Mouse (Mus musculus) kidney, adult 8-10 months (tissue): ENCODE data around the gene A430078G23Rik.
A peak's percentile ranks its signal among the peaks of the same experiment; 100 is the strongest.

Experiments used
- DNase-seq, 2 experiments: peaks; one replicate each; pipeline ENCODE4 v3.0.0; 2022

The A430078G23Rik gene

DNA sequence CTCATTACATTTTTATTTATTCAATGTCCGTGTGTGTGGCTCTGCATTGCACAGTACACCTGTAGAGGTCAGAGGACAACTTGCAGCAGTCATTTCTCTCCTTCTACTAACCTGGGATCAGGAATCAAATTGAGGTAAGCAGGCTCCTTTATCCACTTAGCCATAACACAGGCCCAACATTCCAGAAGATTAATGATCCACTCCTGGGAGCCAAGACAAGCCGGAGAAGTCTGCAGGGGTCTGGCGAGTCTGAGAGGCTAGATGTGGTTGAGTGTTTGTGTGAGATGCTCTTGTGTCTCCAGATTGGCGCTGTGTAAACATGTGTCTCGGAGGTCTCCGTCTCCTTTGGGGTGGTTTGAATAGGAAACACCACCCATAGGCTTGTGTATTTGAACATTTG lies 2.5 kb upstream of the A430078G23Rik start:
- no peak for DNase-seq

DNA sequence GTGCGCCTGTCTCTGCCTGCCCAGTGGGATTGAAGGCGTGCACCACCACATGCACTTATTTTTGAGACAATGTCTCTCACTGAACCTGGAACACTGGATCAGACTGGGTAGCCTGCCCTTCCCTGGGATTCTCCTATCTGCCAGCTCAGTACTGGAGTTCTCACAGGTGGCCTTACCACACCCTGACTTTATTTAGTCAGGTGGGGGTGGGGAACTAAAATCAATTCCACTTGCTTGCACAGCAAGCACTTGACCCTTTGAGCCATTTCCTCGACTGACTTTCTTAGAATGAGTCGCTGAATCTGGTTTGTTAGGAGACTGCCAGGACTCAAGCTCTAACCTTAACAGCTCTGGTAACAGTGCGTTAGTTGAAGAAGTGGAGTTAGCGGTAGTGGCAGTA lies 500 bp upstream of the A430078G23Rik start:
- no peak for DNase-seq

DNA sequence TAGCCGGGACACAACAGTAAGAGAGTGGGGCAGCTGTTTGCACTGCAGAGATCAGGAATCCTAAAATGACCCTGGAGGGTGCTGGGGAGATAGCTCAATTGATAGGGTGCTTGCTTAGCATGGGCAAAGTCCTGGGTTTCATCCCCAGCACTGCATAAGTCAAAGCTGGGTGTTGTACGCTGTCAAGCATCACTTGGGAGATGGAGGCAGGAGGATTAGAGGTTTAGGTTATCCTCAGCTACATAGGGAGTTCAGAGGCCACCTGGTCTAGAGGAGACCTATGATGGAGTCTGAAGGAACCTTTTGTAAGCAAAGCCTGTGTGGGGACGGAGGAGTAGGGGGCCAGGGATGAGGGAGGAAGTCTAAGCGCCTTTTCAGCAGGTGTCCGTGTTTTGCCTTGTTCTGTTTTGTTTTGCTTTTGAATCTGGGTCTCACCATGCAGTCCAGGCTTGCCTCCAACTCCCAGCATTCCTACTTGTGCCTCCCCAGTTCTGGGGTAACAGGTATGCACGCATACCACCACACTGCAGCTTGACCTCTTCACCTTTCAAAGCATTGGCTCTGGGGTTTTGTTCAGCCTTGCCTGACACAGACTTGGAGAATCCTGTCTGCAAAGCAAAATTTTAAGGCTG lies 712 bp downstream of the A430078G23Rik start:
- DNase-seq: no peak

DNA sequence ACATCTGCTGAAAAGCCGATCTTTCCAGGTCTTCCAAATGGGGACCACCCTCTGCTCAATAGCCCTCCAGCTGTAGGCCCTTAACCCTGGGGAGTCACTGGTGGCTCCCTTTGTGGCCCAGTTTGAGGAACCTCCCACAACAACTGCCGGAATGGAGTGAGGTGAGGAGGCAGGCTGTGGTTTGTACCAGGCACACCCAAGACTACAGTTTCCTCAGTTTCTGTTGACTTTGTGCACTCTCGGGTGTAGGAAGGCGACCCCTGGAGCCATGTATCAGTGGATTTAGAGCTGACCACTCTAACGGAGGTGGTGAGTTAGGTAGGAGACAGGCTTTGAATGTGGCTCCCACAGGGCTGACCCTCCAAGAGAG lies 1.2 kb downstream of the A430078G23Rik start:
- DNase-seq: no peak

DNA sequence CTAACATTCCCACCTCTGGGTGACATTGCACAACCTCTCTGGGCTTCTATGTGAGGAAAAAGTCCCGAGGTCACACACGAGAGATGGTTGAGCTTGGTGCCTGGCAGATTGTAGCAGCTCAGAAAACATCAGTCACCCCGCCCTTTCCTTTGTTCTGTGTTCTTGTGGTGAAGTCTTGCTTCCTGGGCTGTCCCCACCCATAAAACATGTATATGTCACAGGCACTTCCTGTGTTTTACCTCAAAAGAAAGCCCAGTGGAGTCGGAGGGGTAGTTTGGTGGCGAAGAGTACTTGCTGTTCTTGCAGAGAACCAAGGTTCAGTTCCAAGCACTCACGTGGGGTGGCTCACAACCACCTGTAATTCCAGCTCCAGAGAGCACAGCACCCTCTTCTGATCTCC lies 2.4 kb downstream of the A430078G23Rik start:
- DNase-seq: no peak

DNA sequence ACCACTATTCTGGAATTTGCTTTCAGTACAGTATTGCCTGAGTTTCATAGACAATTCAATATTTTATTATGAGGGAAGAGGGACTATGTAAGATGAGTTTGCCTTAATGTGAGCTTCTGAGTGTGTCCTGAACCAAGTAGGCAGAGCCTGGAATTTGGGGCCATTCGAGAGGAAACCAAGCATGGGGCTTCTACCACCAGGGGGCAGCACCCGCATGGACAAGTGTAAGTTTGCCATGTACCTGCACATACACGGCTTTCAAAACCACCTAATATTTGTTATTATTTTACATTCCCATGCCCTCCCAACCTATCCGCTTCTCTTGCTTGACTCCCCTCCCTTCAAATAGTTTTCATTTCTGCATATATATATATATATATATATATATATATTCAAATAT lies 4.8 kb downstream of the A430078G23Rik start:
- peak; percentile 54 to 88 for DNase-seq

DNA sequence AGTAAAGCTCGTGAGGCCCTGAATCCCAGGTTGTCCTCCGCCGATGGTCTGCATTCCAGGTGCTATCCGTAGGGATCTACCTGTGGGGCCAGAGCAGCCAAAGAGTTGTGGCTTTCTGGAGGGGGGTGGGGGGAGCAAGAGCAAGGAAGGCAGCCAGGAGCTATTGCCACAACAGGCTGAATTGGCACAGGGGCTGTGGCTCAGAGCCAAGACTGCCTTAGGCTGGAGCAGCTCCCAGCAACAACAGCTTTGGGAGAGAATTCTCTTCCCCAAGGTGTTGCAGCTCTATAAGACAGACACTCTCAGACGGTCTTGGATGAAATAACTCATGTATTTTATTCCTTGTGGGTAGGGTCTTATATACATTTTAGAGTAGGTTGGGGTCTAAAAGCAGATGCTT lies 13.9 kb downstream of the A430078G23Rik start:
- DNase-seq: no peak

DNA sequence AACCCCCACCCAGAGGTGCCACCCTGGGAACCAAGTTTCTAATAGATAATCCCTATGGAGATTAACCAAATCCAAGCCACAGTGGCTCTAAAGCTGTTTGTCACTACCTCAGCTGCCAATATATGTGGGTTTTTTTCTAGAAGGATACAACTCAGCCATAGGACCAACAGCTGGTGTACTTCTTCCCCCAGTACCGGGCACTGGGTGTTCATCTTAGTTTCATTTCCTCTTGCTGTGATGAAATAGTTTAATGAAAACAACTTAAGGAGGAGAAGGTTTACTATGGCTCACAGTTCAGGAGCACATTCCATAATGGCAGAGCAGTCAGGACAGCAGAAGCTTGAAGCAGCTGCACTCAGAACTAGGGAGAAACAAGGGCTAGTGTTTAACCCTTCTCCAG lies 14.9 kb downstream of the A430078G23Rik start:
- no peak for DNase-seq

DNA sequence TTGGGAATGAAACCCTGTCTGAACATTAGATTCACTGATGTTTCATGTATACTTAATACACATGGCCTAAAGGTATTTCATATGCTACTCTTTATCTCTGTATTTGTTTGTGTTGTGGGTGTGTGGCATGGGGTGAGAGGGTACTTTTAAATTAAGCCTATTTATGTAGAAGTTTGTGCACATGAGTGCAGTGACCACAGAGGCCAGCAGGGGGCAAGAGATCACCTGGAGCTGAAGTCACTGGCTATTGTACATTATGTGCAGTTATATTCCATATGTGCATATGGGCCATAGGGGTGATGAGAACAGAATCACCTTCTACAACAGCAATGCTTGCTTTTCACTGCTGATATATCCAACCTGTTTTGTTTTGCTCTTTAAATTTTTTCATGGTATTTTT lies 22.5 kb downstream of the A430078G23Rik start:
- no peak for DNase-seq

DNA sequence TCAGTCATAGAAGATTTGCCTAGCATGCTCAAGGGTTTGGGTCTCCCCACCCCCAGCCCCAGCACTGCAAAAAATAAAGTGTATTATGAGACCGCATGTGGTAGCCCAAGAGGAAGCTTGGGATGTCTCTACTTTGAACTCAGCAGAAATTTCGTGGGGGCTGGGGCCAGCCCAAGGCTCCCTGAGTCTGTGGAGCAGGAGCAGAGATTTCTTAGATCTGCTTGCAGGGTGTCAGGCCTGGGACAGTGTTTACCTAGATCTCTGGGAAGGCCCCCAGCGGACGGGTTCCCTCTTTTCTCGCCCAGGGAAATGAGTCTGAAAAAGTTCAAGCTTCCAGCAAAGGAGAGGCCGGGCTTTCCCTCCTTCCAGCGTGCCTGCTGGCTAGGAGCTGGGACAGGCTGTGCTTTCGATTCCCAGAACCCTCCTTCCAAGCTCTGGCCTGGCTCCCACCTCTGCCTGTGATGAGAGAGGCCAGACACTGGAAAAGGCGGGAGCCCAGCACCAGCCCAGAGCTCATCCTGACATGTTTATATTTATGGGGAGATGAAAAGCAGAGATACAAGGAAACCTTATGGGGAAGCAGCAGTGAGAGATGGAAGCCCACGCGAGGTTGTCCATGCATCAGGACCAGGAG lies 23.5 kb downstream of the A430078G23Rik start:
- DNase-seq: no peak

DNA sequence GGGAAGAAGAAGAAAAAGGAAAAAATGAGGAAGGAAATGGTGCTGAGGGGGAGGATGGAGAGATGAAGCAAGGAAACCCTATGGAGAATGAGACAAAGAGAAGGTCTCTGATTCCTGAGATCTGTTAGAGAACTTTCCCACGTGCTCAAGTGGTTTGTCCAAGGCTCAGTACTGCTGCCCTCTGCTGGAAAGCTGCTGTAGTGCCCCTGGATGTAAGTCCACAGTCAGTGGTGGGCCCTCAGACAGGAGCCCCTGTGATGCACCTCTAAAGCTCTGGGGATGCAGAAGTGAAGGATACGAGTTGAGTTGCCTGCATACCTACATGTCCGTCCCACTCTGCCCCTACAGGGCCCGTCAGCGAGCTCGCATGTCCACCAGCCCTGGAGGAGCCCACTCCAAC lies 34.1 kb downstream of the A430078G23Rik start:
- peak; percentile 57 to 81 for DNase-seq

DNA sequence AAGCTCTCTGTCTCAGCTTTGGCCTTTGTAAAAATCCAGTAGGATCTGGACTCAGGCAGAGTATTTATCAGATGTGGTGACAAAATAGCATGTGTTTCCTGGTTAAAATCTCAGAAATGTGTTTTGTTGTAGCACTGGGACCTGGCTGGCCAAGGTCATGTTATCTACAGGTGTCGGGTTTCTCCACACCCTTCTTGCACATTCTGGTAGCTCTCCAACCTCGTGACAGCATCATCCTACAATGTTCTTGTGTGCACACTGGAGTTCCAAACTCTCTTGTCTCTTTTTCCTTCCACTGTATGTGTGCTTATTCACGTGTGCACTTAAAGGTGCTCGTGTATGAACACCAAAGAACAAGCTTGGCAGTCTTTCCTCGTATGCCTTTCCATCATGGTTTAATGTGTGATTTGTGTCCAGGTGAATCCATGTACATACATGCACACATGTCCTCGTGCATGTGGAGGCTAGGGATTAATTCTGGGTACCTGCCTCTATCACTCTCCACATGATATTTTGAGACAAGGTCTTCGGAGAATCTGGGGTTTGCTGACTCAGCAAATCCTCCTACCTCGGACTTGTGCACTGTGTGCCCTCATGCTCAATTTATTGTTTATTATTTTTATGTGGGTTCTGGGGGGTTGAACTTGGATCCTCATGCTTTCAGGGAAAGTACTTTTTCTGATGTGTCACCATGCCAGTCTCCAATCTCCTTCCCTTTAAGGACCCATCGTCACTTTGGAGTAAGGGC lies 35.5 kb downstream of the A430078G23Rik start:
- DNase-seq: peak in 1 of 2 experiments; percentile 29

DNA sequence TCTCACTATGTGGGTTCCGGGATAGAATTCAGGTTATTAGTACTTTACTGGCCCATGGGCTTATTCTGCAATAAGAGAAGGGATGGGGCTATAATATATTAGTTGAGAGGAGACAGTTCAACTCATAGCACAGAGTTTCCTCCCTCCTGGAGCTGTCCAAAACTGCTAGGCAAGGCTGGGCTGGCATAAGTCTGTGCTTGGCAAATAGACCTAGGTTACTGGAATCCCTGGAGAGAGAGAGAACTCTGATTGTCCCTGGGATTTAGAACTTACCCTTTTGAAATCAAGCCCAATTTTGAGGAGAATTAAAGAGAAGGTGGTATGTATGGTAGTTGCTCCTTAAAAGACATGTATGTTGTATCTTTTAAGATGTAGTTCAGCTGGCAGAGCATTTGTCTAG lies 36.3 kb downstream of the A430078G23Rik start:
- no peak for DNase-seq

DNA sequence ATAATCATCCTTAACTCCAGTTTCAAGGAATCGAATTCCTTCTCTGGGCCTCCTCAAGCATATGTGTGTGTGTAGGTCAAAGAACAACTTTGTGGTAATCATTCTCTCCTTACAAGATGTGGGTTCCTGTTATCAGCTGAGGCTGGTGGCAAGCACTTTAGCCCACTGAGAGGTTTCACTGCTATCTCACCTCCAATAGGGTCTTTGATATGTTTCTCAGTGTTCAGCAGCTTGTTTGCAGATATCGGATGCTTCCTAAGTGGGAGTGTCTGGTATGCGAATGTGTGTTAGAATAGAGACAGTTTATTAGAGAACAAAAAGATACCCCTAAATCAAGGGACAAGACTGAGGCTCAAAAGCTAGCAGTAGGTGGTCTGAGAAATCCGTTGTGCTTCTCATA lies 39.1 kb downstream of the A430078G23Rik start:
- no peak for DNase-seq

DNA sequence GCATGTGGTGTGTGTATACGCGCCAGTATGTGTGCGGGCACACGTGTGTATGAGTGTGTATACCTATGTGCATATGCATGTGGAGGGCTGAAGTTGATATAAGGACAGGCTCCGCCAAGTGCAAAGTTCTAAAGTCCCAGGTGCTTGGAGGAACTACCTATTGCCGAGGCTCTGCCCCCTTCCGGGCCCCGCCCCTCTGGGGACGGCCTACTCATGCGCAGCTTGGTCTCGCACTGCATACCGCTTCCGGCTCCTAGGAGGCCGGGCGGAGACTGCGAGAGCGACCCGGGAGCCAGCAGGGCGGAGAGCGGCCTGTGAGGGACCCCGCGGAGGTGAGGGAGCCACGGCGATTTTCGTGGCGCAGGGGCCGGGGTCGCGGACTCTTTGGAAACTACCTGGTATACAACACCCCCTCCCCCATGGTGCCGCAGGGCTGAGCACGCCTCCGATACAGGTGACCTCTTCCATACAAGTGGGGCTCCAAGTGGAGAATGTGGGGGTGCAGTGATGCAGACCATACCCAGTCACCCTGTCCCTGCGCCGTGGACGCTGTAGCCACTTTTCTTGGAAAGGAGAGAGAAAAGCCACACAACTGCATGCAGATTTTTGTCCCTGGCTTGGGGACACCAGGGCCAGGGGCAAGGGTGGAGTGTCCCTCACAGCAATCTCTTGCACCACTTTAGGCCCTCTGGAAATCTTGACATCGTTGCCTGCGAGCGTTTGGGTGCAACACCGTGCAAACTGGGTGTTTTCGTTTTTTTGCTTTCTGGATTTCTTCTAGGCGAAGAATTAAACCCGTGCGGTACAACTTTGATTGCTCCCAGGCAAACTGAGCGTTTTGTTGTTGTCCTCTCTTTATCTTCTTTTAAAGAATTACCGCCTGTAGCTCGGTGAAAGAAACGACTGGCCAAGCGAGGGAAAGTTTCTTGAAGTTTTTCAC lies 39.8 kb downstream of the A430078G23Rik start, which contains the start of gene Arhgef18:
TSS of gene Arhgef18 (plus strand) at position 236 of the 940 bp plus-strand sequence.
- DNase-seq: peak; percentile 93 to 94

DNA sequence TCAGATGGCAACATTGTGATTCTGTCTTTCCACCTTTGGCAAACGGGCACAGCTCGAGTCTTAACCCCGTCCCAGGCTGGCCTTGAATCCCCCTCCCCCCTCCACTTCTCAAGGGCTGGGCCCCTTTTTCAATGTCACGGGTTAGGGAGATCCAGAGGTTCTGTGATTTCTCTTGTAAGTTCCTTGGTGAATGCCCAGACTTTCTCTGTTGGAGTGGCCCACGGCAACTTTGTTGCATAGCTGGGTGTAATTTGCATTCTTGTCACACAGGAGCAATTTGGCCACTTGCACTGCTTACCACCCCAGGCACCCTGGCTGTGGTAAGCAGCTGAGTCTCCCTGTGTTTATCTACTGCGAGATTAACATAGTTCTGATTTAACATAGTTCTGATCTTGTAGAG lies 41.4 kb downstream of the A430078G23Rik start:
- peak; percentile 50 to 77 for DNase-seq

DNA sequence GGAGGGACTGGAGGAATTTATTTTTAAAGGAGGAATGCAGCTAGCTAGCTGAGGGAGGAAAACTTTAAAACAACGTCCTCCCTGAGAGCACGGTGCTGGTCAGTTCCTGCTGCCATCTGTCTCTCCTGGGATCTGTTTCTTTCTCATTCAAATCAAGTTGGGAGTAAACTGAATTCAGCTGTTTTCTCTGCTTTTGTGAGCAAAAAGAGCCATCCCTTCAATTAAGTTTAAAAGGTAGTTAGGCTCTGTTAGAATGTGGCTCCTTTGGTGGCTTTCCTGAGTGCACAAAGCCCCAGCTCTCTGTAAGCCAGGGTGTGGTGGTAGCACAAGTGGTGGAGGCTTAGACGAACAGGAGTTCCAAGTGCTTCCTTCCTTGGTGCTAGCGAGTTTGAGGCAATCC lies 42.0 kb downstream of the A430078G23Rik start:
- no peak for DNase-seq

DNA sequence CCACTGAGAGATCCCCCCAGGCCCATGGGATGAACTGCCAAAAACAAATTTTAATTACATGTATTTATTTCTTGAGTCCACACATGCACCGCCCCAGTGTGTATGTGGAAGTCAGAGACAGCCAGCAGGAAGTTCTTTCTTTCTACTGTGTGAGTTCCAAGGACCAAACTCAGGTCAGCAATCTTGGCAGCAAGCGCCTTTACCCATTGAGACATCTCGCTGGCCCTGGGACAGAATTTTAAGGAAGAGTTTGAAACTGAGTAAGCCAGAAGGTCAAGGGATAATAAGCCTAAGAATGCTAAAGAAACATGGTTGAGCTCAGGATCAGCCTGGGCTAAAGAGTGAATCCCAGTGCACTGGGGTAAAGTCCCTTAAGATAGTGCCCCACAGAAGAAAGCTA lies 44.4 kb downstream of the A430078G23Rik start:
- DNase-seq: peak; percentile 32 to 57

DNA sequence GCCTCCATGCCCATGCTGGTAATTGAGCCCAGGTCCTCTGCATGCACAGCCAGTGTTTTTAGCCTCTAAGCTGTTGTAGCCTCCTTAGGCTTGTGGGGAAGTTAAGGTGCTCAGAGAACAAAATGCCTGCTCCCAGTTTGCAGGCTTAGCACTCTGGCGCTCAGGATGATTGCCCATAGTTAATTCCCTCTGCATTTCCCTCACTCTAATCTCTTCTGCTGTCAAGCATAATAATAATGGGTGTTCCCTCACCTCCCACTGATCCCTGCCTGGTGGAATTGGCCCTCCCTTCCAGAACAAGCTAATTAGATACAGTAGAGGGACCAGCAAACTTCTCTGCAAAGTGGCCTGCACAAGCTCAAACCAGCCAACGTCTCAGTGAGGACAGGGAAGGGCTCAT lies 47.3 kb downstream of the A430078G23Rik start:
- no peak for DNase-seq

DNA sequence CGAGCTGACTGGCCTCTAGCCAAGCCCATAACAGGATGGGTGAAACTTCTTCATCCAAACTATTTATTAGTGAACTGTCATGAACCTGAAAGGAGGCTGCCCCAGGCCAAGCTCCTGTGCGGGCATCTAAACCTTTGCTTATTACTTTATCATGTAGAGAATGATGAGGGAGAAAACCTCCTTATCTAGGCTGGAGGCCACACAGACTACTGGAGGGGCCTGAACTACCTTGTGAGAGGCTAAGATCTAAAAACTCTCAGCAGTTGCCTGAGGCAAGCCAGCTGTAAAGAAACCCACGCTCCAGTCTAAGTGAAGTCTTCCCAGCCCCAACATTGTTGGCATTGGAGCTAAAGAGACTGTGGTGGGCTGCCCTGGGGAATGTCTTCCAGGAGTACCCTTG lies 54.2 kb downstream of the A430078G23Rik start:
- DNase-seq: no peak

DNA sequence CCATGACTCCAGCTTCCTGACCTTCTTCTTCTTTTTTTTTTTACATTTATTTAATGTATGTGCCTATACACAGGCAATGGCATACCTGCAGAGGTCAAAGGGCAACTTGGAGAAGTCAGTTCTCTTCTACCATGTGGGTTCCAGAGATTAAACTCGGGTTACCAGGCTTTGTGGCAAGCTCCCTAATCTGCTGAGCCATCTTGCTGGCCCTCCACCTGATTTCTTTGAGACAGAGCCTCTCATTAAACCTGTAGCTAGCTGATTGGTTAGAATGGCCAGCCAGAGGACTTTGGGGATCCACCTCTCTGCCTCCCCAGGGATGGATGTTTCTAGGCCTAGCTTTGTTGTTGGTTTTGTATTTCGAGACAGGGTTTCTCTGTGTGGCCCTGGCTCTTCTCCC lies 57.9 kb downstream of the A430078G23Rik start:
- DNase-seq: no peak

DNA sequence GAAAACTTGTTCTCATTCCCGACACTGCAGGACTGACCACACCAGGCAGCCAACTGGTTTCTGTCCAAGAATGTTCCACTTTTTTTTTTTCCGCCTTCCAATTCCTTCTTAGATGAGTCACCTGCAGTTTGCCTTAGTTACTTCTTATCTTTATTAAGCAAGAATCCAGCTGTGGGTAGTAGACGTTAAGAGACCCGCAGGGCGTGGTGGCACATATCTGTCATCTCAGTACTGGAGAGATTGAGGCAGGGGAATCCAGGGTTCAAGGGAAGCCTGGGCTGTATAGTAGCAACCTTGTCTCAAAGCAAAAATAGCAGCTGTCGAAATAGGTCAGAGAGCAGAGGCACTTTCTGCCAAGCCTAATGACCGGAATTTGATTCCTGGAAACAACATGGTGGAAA lies 58.7 kb downstream of the A430078G23Rik start:
- DNase-seq: peak; percentile 17 to 39

DNA sequence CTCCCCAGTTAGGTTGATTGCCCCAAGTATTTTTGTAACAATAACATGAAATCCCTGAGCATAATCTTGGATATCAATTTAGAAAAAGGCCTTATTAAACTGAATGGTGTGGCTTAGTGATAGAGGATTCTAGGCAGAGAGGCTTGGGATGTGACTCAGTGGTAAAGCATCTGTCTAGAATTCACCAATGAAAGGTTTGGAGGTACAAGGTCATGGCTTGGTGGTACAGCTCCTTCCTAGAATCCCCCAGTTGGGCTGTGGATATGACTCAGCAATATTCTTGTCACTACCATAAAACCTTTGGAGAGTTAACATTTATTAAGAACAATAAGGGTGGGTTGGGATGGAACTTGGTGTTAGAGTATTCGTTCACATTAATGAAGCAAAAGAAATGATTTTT lies 59.6 kb downstream of the A430078G23Rik start:
- DNase-seq: no peak
